Mouse (Mus musculus): ENCODE data around the gene Actr1b. TPM values are rescaled to one million over a fixed set of nuclear protein-coding genes. Genes with fewer than 3 reads are reported as not detected.

The Actr1b gene
- polyA plus RNA-seq, 1 experiment from 2014 or later: 104 TPM

GRCm38 (mm10) chr1:36709854-36710280 lies 4.4 kb downstream of the Actr1b start, which contains the start of gene 4933424G06Rik:
4933424G06Rik (plus strand) TSS chr1:36710149.
- under 1% methylated on average over 29 of the region's 29 CpGs for WGBS
- H3K27me3 ChIP-seq (ENCODE audit: control insufficient read depth, insufficient read depth, low read length): no peaks in the 10 kb centered on the region
- ATAC-seq (replicated peaks; ENCODE audit: low FRiP score): peak; percentile 99

GRCm38 (mm10) chr1:36709055-36709853 lies 5.0 kb downstream of the Actr1b start:
- Histone ChIP-seq H3K9ac (ENCODE audit: low read length) (peak overlapping the region; percentile 90), H3K27me3 (ENCODE audit: control insufficient read depth, insufficient read depth, low read length) (no peaks in the 10 kb centered on the region), H3K9me3 (ENCODE audit: control insufficient read depth, low read length) (no peaks in the 10 kb centered on the region), H3K36me3 (ENCODE audit: control insufficient read depth, insufficient read depth, low read length) (peaks cover 4% of the 10 kb centered on the region; the same call in 1 of the 2 replicates), H3K4me1 (replicated peaks; ENCODE audit: control insufficient read depth, insufficient read depth, low read length) (peaks cover 6% of the 10 kb centered on the region; the same call in 1 of the 2 replicates), H3K4me2 (ENCODE audit: low read depth, low read length, severe bottlenecking) (peak overlapping the region; percentile 75), H3K27ac (ENCODE audit: low read depth, low read length) (no peak overlapping the region), H3K4me3 (ENCODE audit: low read depth, low read length) (peak overlapping the region; percentile 93)
- ATAC-seq (replicated peaks; ENCODE audit: low FRiP score) (peak; percentile 82), DNase-seq (ENCODE audit: low spot score) (peak; percentile 55)
- WGBS: under 1% methylated on average over 33 of the region's 33 CpGs

More at GRCm38 (mm10) chr1:36709854-36710280, 4.4 kb downstream of the Actr1b start, which contains the start of gene 4933424G06Rik:
- peak; percentile 99 for DNase-seq (ENCODE audit: low spot score)
- Histone ChIP-seq H3K36me3 (ENCODE audit: control insufficient read depth, insufficient read depth, low read length) (peaks cover under 1% of the 10 kb centered on the region; the same call in 1 of the 2 replicates), H3K27ac (ENCODE audit: low read depth, low read length) (no peak within 1 kb of the TSS), H3K9me3 (ENCODE audit: control insufficient read depth, low read length) (no peaks in the 10 kb centered on the region), H3K9ac (ENCODE audit: low read length) (peak within 1 kb of the TSS; percentile 90), H3K4me1 (replicated peaks; ENCODE audit: control insufficient read depth, insufficient read depth, low read length) (peaks cover 6% of the 10 kb centered on the region; the same call in 1 of the 2 replicates), H3K4me2 (ENCODE audit: low read depth, low read length, severe bottlenecking) (peak within 1 kb of the TSS; percentile 75), H3K4me3 (ENCODE audit: low read depth, low read length) (peak within 1 kb of the TSS; percentile 93)

- DNase-seq (ENCODE audit: low spot score) (no peak), ATAC-seq (replicated peaks; ENCODE audit: low FRiP score) (no peak)
- H3K36me3 ChIP-seq (ENCODE audit: control insufficient read depth, insufficient read depth, low read length): peaks cover 4% of the 10 kb centered on the region; the same call in 1 of the 2 replicates
- 87% methylated on average over 1 of the region's 1 CpGs for whole genome bisulfite sequencing
- H3K4me3 ChIP-seq (ENCODE audit: low read depth, low read length): peak overlapping the region; percentile 93
- no peaks in the 10 kb centered on the region for H3K9me3 ChIP-seq (ENCODE audit: control insufficient read depth, low read length)
- no peaks in the 10 kb centered on the region for H3K27me3 ChIP-seq (ENCODE audit: control insufficient read depth, insufficient read depth, low read length)
- peaks cover 6% of the 10 kb centered on the region; the same call in 1 of the 2 replicates for H3K4me1 ChIP-seq (replicated peaks; ENCODE audit: control insufficient read depth, insufficient read depth, low read length)
- H3K9ac ChIP-seq (ENCODE audit: low read length): peak overlapping the region; percentile 90
- H3K27ac ChIP-seq (ENCODE audit: low read depth, low read length): no peak overlapping the region
- H3K4me2 ChIP-seq (ENCODE audit: low read depth, low read length, severe bottlenecking): peak overlapping the region; percentile 75
Observed at GRCm38 (mm10) chr1:36708626-36709025, 5.6 kb downstream of the Actr1b start.

GRCm38 (mm10) chr1:36707797-36708196 lies 6.4 kb downstream of the Actr1b start:
- 77% methylated on average over 3 of the region's 3 CpGs for WGBS
- Histone ChIP-seq H3K27me3 (ENCODE audit: control insufficient read depth, insufficient read depth, low read length) (no peaks in the 10 kb centered on the region), H3K4me1 (replicated peaks; ENCODE audit: control insufficient read depth, insufficient read depth, low read length) (peaks cover 6% of the 10 kb centered on the region; the same call in 1 of the 2 replicates), H3K9me3 (ENCODE audit: control insufficient read depth, low read length) (no peaks in the 10 kb centered on the region), H3K9ac (ENCODE audit: low read length) (no peak overlapping the region), H3K4me3 (ENCODE audit: low read depth, low read length) (no peak overlapping the region), H3K36me3 (ENCODE audit: control insufficient read depth, insufficient read depth, low read length) (peaks cover 8% of the 10 kb centered on the region; the same call in 1 of the 2 replicates), H3K4me2 (ENCODE audit: low read depth, low read length, severe bottlenecking) (no peak overlapping the region), H3K27ac (ENCODE audit: low read depth, low read length) (no peak overlapping the region)
- DNase-seq (ENCODE audit: low spot score): no peak
- no peak for ATAC-seq (replicated peaks; ENCODE audit: low FRiP score)

GRCm38 (mm10) chr1:36707166-36707565 lies 7.1 kb downstream of the Actr1b start:
- 84% methylated on average over 2 of the region's 2 CpGs for WGBS
- Histone ChIP-seq H3K9me3 (ENCODE audit: control insufficient read depth, low read length) (no peaks in the 10 kb centered on the region), H3K9ac (ENCODE audit: low read length) (no peak overlapping the region), H3K4me2 (ENCODE audit: low read depth, low read length, severe bottlenecking) (no peak overlapping the region), H3K36me3 (ENCODE audit: control insufficient read depth, insufficient read depth, low read length) (peaks cover 14% of the 10 kb centered on the region; the same call in 1 of the 2 replicates), H3K27ac (ENCODE audit: low read depth, low read length) (no peak overlapping the region), H3K4me3 (ENCODE audit: low read depth, low read length) (no peak overlapping the region), H3K4me1 (replicated peaks; ENCODE audit: control insufficient read depth, insufficient read depth, low read length) (peaks cover 6% of the 10 kb centered on the region; the same call in 1 of the 2 replicates), H3K27me3 (ENCODE audit: control insufficient read depth, insufficient read depth, low read length) (no peaks in the 10 kb centered on the region)
- ATAC-seq (replicated peaks; ENCODE audit: low FRiP score) (no peak), DNase-seq (ENCODE audit: low spot score) (no peak)

GRCm38 (mm10) chr1:36697030-36697429 lies 17.2 kb downstream of the Actr1b start:
- Histone ChIP-seq H3K4me3 (ENCODE audit: low read depth, low read length) (no peak overlapping the region), H3K27ac (ENCODE audit: low read depth, low read length) (no peak overlapping the region), H3K9me3 (ENCODE audit: control insufficient read depth, low read length) (no peaks in the 10 kb centered on the region), H3K9ac (ENCODE audit: low read length) (no peak overlapping the region), H3K4me2 (ENCODE audit: low read depth, low read length, severe bottlenecking) (no peak overlapping the region), H3K4me1 (replicated peaks; ENCODE audit: control insufficient read depth, insufficient read depth, low read length) (peaks cover 4% of the 10 kb centered on the region), H3K27me3 (ENCODE audit: control insufficient read depth, insufficient read depth, low read length) (no peaks in the 10 kb centered on the region), H3K36me3 (ENCODE audit: control insufficient read depth, insufficient read depth, low read length) (peaks cover 6% of the 10 kb centered on the region)
- ATAC-seq (replicated peaks; ENCODE audit: low FRiP score) (no peak), DNase-seq (ENCODE audit: low spot score) (no peak)
- 72% methylated on average over 5 of the region's 5 CpGs for WGBS

GRCm38 (mm10) chr1:36696411-36696810 lies 17.8 kb downstream of the Actr1b start:
- Histone ChIP-seq H3K4me2 (ENCODE audit: low read depth, low read length, severe bottlenecking) (no peak overlapping the region), H3K36me3 (ENCODE audit: control insufficient read depth, insufficient read depth, low read length) (peaks cover 6% of the 10 kb centered on the region), H3K9ac (ENCODE audit: low read length) (no peak overlapping the region), H3K27ac (ENCODE audit: low read depth, low read length) (no peak overlapping the region), H3K9me3 (ENCODE audit: control insufficient read depth, low read length) (no peaks in the 10 kb centered on the region), H3K27me3 (ENCODE audit: control insufficient read depth, insufficient read depth, low read length) (no peaks in the 10 kb centered on the region), H3K4me3 (ENCODE audit: low read depth, low read length) (no peak overlapping the region), H3K4me1 (replicated peaks; ENCODE audit: control insufficient read depth, insufficient read depth, low read length) (peaks cover 5% of the 10 kb centered on the region)
- no peak for ATAC-seq (replicated peaks; ENCODE audit: low FRiP score)
- WGBS: 75% methylated on average over 6 of the region's 6 CpGs
- DNase-seq (ENCODE audit: low spot score): no peak

GRCm38 (mm10) chr1:36694871-36695270 lies 19.4 kb downstream of the Actr1b start:
- 91% methylated on average over 6 of the region's 6 CpGs for WGBS
- no peak overlapping the region for H3K4me3 ChIP-seq (ENCODE audit: low read depth, low read length)
- ATAC-seq (replicated peaks; ENCODE audit: low FRiP score) (no peak), DNase-seq (ENCODE audit: low spot score) (no peak)
- H3K4me2 ChIP-seq (ENCODE audit: low read depth, low read length, severe bottlenecking): no peak overlapping the region
- no peaks in the 10 kb centered on the region; the same call in 1 of the 2 replicates for H3K36me3 ChIP-seq (ENCODE audit: control insufficient read depth, insufficient read depth, low read length)
- H3K27me3 ChIP-seq (ENCODE audit: control insufficient read depth, insufficient read depth, low read length): no peaks in the 10 kb centered on the region
- no peak overlapping the region for H3K27ac ChIP-seq (ENCODE audit: low read depth, low read length)
- H3K9ac ChIP-seq (ENCODE audit: low read length): no peak overlapping the region
- no peaks in the 10 kb centered on the region for H3K9me3 ChIP-seq (ENCODE audit: control insufficient read depth, low read length)
- H3K4me1 ChIP-seq (replicated peaks; ENCODE audit: control insufficient read depth, insufficient read depth, low read length): peaks cover 5% of the 10 kb centered on the region

All from forebrain, embryonic 11.5 days (tissue).